Mouse (Mus musculus) small intestine, adult 2 months (tissue): Measurements from ENCODE around the gene Gja1.

Experiments used
- CTCF ChIP-seq: fragments of 200-500 bp; IDR thresholded peaks from 2 replicates; pipeline ENCODE4 v1.5.1; 2012; ENCODE audit warnings: low read depth, mild to moderate bottlenecking, control low read depth, inconsistent platforms, low read length, moderate library complexity, mixed read lengths; ENCODE audit not compliant: insufficient replicate concordance, insufficient read length; ENCODE audit errors: extremely low read depth
- POLR2A ChIP-seq: fragments of 200-500 bp; IDR thresholded peaks from 2 replicates; pipeline ENCODE4 v1.6.1; 2012; ENCODE audit warnings: low read depth, mild to moderate bottlenecking, control low read depth, inconsistent platforms, low read length, moderate library complexity

DNA sequence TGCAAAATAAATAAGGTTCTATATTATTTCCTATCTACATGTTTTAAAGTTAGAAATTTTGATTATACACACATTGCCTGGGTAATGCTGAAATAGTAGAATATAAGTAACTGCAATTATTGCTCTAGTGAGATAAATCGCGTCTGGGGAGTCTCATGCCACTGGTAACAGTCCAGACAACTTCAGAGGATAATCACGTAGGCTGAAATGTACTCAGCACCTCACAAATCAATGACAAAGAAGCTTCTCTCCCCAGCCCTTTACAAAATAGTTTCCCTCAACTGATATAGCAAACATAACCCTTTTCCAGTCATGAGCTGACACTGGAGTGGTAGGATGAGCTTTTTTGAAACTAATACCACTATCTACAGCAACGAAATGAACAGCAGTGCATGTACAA, 71.9 kb downstream of the Gja1 start:
- TF ChIP-seq CTCF (no peak), POLR2A (no peak)
